Mouse (Mus musculus) heart, postnatal 0 days (tissue): ENCODE data around the gene Igfbp1.

ENCODE experiments used
- CTCF ChIP-seq: IDR thresholded peaks from 2 replicates; pipeline ENCODE4 v1.5.1; 2016; ENCODE audit warnings: antibody characterized with exemption, control low read depth, low read depth
- EP300 ChIP-seq: IDR thresholded peaks from 2 replicates; pipeline ENCODE4 v1.6.1; 2016; ENCODE audit warnings: antibody characterized with exemption, low read depth

DNA sequence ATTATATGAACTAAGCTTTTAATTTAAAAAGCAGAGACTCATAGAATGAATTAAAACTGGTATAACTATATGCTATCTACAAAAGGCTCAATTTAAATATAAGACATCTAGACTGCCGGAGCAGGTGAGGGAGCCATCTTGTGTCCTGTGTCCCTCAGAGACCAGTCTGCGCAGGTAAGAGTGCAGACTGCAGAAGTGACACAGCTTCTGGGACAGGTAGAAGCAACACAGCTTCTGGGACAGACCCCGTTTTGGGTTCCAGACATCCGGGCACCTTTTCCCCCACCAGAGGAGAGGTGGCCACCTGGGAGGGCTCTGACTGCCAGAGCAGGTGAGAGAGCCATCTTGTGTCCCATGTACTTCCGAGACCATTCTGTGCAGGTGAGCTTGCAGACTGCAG lies 53.3 kb downstream of the Igfbp1 start:
- TF ChIP-seq EP300 (no peak), CTCF (no peak)
